Mouse (Mus musculus) left cerebral cortex, postnatal 36 days (tissue): ENCODE results near the gene Ssbp2. TPM values are rescaled to one million over a fixed set of nuclear protein-coding genes. Genes with fewer than 3 reads are reported as not detected.

Experiments
- DNase-seq, 2 experiments: peaks; one replicate each; pipeline ENCODE4 v3.0.0; 2021 to 2022; ENCODE audit warnings: low spot score in 2 of 2, mixed read lengths in 1 of 2
- intact Hi-C: fragments of 180-260 bp; cut with DNase I; formaldehyde crosslinking; loops from one replicate; pipeline ENCODE4 v1.15.1; 2025
- total RNA-seq, 2 experiments: library from RNA; stranded (reverse); gene quantifications; 2 replicates each; pipeline ENCODE4 v1.2.3; 2021

Ssbp2 gene
- total RNA-seq, 2 experiments from 2014 or later = 152 to 159 TPM

GRCm38 (mm10) chr13:91460621-91461284, 670 bp downstream of the Ssbp2 start:
- intact Hi-C loops = loop anchor here (1.0 to 10.0 kb wide), 6 partner anchors 39 to 496 kb away; no protein-coding TSS in a partner anchor
- peak; percentile 98 to 99 for DNase-seq

GRCm38 (mm10) chr13:91461299-91461698, 1.2 kb downstream of the Ssbp2 start:
- no peak for DNase-seq
- intact Hi-C loops = loop anchor here (2.0 to 10.0 kb wide), 3 partner anchors 176 to 496 kb away; no protein-coding TSS in a partner anchor

GRCm38 (mm10) chr13:91461711-91462351, 1.7 kb downstream of the Ssbp2 start:
- peak; percentile 30 to 53 for DNase-seq
- intact Hi-C loops = loop anchor here (2.0 to 10.0 kb wide), 3 partner anchors 175 to 497 kb away; no protein-coding TSS in a partner anchor

GRCm38 (mm10) chr13:91462395-91462794, 2.3 kb downstream of the Ssbp2 start:
- DNase-seq = no peak
- intact Hi-C loops = loop anchor here (10.0 kb wide), 2 partner anchors 418 to 498 kb away; no protein-coding TSS in a partner anchor

- intact Hi-C loops = loop anchor here (10.0 kb wide), 2 partner anchors 418 to 498 kb away; no protein-coding TSS in a partner anchor
- DNase-seq = no peak
Measured at GRCm38 (mm10) chr13:91462893-91463481, 2.9 kb downstream of the Ssbp2 start.

- intact Hi-C loops = loop anchor here (10.0 kb wide), 2 partner anchors 420 to 500 kb away; no protein-coding TSS in a partner anchor
Measured at GRCm38 (mm10) chr13:91465002-91465715, 5.1 kb downstream of the Ssbp2 start.

GRCm38 (mm10) chr13:91471566-91471965, 11.5 kb downstream of the Ssbp2 start:
- intact Hi-C loops = no loop called here
- no peak for DNase-seq

More at GRCm38 (mm10) chr13:91465002-91465715, 5.1 kb downstream of the Ssbp2 start:
- DNase-seq = no peak

GRCm38 (mm10) chr13:91471980-91472379, 11.9 kb downstream of the Ssbp2 start:
- intact Hi-C loops = no loop called here
- no peak for DNase-seq

- intact Hi-C loops = no loop called here
- DNase-seq = no peak
Measured at GRCm38 (mm10) chr13:91473527-91473926, 13.4 kb downstream of the Ssbp2 start.

- DNase-seq = no peak
- intact Hi-C loops = no loop called here
Measured at GRCm38 (mm10) chr13:91474027-91474426, 13.9 kb downstream of the Ssbp2 start.

- peak in 1 of 2 experiments; percentile 21 for DNase-seq
- intact Hi-C loops = no loop called here
Measured at GRCm38 (mm10) chr13:91475888-91476287, 15.8 kb downstream of the Ssbp2 start.

- no peak for DNase-seq
- intact Hi-C loops = no loop called here
Measured at GRCm38 (mm10) chr13:91476596-91477100, 16.6 kb downstream of the Ssbp2 start.

GRCm38 (mm10) chr13:91478011-91478410, 17.9 kb downstream of the Ssbp2 start:
- intact Hi-C loops = no loop called here
- DNase-seq = peak; percentile 34 to 58

- intact Hi-C loops = no loop called here
- no peak for DNase-seq
Measured at GRCm38 (mm10) chr13:91484303-91484702, 24.2 kb downstream of the Ssbp2 start.

GRCm38 (mm10) chr13:91492133-91492532, 32.0 kb downstream of the Ssbp2 start:
- no peak for DNase-seq
- intact Hi-C loops = no loop called here

GRCm38 (mm10) chr13:91497055-91497454, 37.0 kb downstream of the Ssbp2 start:
- DNase-seq = no peak
- intact Hi-C loops = no loop called here

- intact Hi-C loops = no loop called here
- no peak for DNase-seq
Measured at GRCm38 (mm10) chr13:91501735-91502134, 41.7 kb downstream of the Ssbp2 start.

- no peak for DNase-seq
- intact Hi-C loops = no loop called here
Measured at GRCm38 (mm10) chr13:91502642-91503373, 42.7 kb downstream of the Ssbp2 start.

GRCm38 (mm10) chr13:91508991-91509390, 48.9 kb downstream of the Ssbp2 start:
- no peak for DNase-seq
- intact Hi-C loops = no loop called here
